Mouse (Mus musculus): ENCODE measurements around the gene Lgals8.

- no peak for TF ChIP-seq POLR2A (IDR thresholded peaks at IDR 0.05; ENCODE audit: insufficient read length, low read depth)
- TF ChIP-seq MYOD1 (IDR thresholded peaks at IDR 0.05; ENCODE audit: control insufficient read depth in 1 of 3, insufficient read length in 2 of 3, low read depth in 2 of 3), result no peak
- no peak for TF ChIP-seq TCF12 (IDR thresholded peaks at IDR 0.05; ENCODE audit: insufficient read depth, poor library complexity, severe bottlenecking)
- no peak for TF ChIP-seq MAX (IDR thresholded peaks at IDR 0.05; ENCODE audit: low read depth)
- TF ChIP-seq SRF (IDR thresholded peaks at IDR 0.05; ENCODE audit: control insufficient read depth, insufficient read length, low read depth), result no peak
- TF ChIP-seq REST (IDR thresholded peaks at IDR 0.05; ENCODE audit: insufficient read depth, insufficient read length), result no peak
- TF ChIP-seq E2F4 (IDR thresholded peaks at IDR 0.05; ENCODE audit: insufficient read depth), result no peak
- TF ChIP-seq POLR2AphosphoS2 (IDR thresholded peaks at IDR 0.05; ENCODE audit: insufficient read length, low read depth), result no peak
- no peak for TF ChIP-seq MYOG (IDR thresholded peaks at IDR 0.05; ENCODE audit: control insufficient read depth in 1 of 3, insufficient read depth in 1 of 3, insufficient read length in 2 of 3, low read depth in 2 of 3)
Measured at GRCm38 (mm10) chr13:12507426-12507825, 42.7 kb upstream of the Lgals8 start.

Measured in myocyte (in vitro differentiated cells).